In genomic region chr11:115609576-115609975, GRCm38 (mm10) we compare ENCODE assay signal across 26 mouse cellular contexts. TPM values are rescaled to one million over a fixed set of nuclear protein-coding genes. Genes with fewer than 3 reads are reported as not detected.
DNase-seq lines count a peak whose midpoint lies in the region; ATAC-seq and TF ChIP-seq lines count a peak whose summit lies in the region.
"Had no signal": no experiment of that assay in that cellular context is flagged by ENCODE, and none has a peak within 500 bp of the region (broad histone marks: within the 10 kb centered on the region; RNA-seq: fewer than 3 reads in every experiment).

No protein-coding gene starts in this region.

- H3K4me3 ChIP-seq in cerebellum, adult 2 months (replicated peaks; ENCODE audit: insufficient read depth, low read depth, low read length) = no peak overlapping the region
- no peak overlapping the region for H3K4me3 ChIP-seq in hindbrain, postnatal 0 days (ENCODE audit: low read length)
- H3K4me3 ChIP-seq in hindbrain, embryonic 12.5 days = no peak overlapping the region
- peak overlapping the region; percentile 10 for H3K4me3 ChIP-seq in megakaryocyte, embryonic 14.5 days (replicated peaks)
- peak overlapping the region; percentile 25; the same call in 1 of the 2 replicates for H3K4me3 ChIP-seq in G1E (ENCODE audit: low read depth, low read length)
- H3K4me3 ChIP-seq: embryonic facial prominence, embryonic 10.5 days; embryonic facial prominence, embryonic 13.5 days; erythroblast, embryonic 14.5 days; forebrain, embryonic 12.5 days; forebrain, embryonic 15.5 days; heart, embryonic 15.5 days; hindbrain, embryonic 15.5 days; intestine, embryonic 15.5 days had no signal

- no peak for TF ChIP-seq POLR2A in cerebellum, adult 2 months (IDR thresholded peaks at IDR 0.05; ENCODE audit: borderline replicate concordance, insufficient read depth, low read length)

- no peak for TF ChIP-seq CTCF in cerebellum, adult 2 months (IDR thresholded peaks at IDR 0.05; ENCODE audit: borderline replicate concordance, insufficient read depth, low read depth, low read length)
- TF ChIP-seq CTCF in hindbrain, postnatal 0 days (IDR thresholded peaks at IDR 0.05; ENCODE audit: low read depth) = no peak
- no peak for TF ChIP-seq CTCF in G1E (IDR thresholded peaks at IDR 0.05; ENCODE audit: low read depth, low read length)

- H3K4me2 ChIP-seq in hindbrain, postnatal 0 days (ENCODE audit: low read depth, low read length) = no peak overlapping the region
- no peak overlapping the region for H3K4me2 ChIP-seq in hindbrain, embryonic 12.5 days (replicated peaks)
- H3K4me2 ChIP-seq: embryonic facial prominence, embryonic 13.5 days; forebrain, embryonic 12.5 days; forebrain, embryonic 15.5 days; heart, embryonic 11.5 days; heart, embryonic 15.5 days; hindbrain, embryonic 15.5 days; intestine, embryonic 15.5 days had no signal

- 0 out of 2 replicates have a peak, but pooled peaks cover 4% of the 10 kb centered on the region for H3K4me1 ChIP-seq in cerebellum, adult 2 months (ENCODE audit: control insufficient read depth, insufficient read depth, low read length)
- peaks cover 13% of the 10 kb centered on the region for H3K4me1 ChIP-seq in hindbrain, postnatal 0 days (ENCODE audit: insufficient read depth, low read length)
- peaks cover 30% of the 10 kb centered on the region for H3K4me1 ChIP-seq in hindbrain, embryonic 12.5 days
- H3K4me1 ChIP-seq in megakaryocyte, embryonic 14.5 days = peaks cover 75% of the 10 kb centered on the region
- H3K4me1 ChIP-seq in G1E (ENCODE audit: insufficient read depth, low read depth, low read length) = peaks cover 85% of the 10 kb centered on the region

- no peak overlapping the region for H3K9ac ChIP-seq in hindbrain, postnatal 0 days (replicated peaks; ENCODE audit: low read length)
- no peak overlapping the region for H3K9ac ChIP-seq in hindbrain, embryonic 12.5 days
- H3K9ac ChIP-seq: embryonic facial prominence, embryonic 13.5 days; forebrain, embryonic 12.5 days; forebrain, embryonic 15.5 days; heart, embryonic 15.5 days; hindbrain, embryonic 15.5 days; intestine, embryonic 15.5 days had no signal

- peaks cover 34% of the 10 kb centered on the region for H3K36me3 ChIP-seq in hindbrain, postnatal 0 days (ENCODE audit: insufficient read depth, low read length)
- H3K36me3 ChIP-seq in hindbrain, embryonic 12.5 days = peaks cover 46% of the 10 kb centered on the region
- H3K36me3 ChIP-seq in megakaryocyte, embryonic 14.5 days (replicated peaks; ENCODE audit: low read length) = peaks cover 66% of the 10 kb centered on the region
- peaks cover 79% of the 10 kb centered on the region for H3K36me3 ChIP-seq in G1E (replicated peaks)

- WGBS in cerebellum, adult 2 months = 70% methylated on average over 3 of the region's 3 CpGs
- 73% methylated on average over 3 of the region's 3 CpGs for WGBS in hindbrain, postnatal 0 days
- 71% methylated on average over 3 of the region's 3 CpGs for WGBS in hindbrain, embryonic 12.5 days

- DNase-seq in cerebellum, adult 9-10 months = peak; percentile 34
- DNase-seq in cerebellum, adult 2 months = no peak
- no peak for DNase-seq in hindbrain, postnatal 0 days (ENCODE audit: low spot score)
- no peak for DNase-seq in G1E (ENCODE audit: low spot score)
- no peak for DNase-seq in layer of hippocampus, postnatal 14 days (ENCODE audit: low spot score in 2 of 2)
- DNase-seq: adrenal gland, postnatal 10 days; adrenal gland, postnatal 36 days; cerebellum, adult 18-20 months; cerebellum, postnatal 36 days; embryo, embryonic 11 days; gastrocnemius, postnatal 25 days; heart, postnatal 10 days; heart, postnatal 4 days had no signal

- no peaks in the 10 kb centered on the region for H3K27me3 ChIP-seq in cerebellum, adult 2 months (ENCODE audit: control insufficient read depth, insufficient read depth, low read length)
- H3K27me3 ChIP-seq in hindbrain, postnatal 0 days (ENCODE audit: insufficient read depth, low read length) = no peaks in the 10 kb centered on the region
- peaks cover 7% of the 10 kb centered on the region for H3K27me3 ChIP-seq in hindbrain, embryonic 12.5 days
- no peaks in the 10 kb centered on the region for H3K27me3 ChIP-seq in megakaryocyte, embryonic 14.5 days (replicated peaks)
- no peaks in the 10 kb centered on the region for H3K27me3 ChIP-seq in G1E (ENCODE audit: insufficient read depth, low read length)
- H3K27me3 ChIP-seq: embryonic facial prominence, embryonic 13.5 days; forebrain, embryonic 15.5 days; heart, embryonic 15.5 days; intestine, embryonic 15.5 days had no signal

- no peak for ATAC-seq in hindbrain, postnatal 0 days
- no peak for ATAC-seq in hindbrain, embryonic 12.5 days (ENCODE audit: low FRiP score)
- ATAC-seq in megakaryocyte, adult 5-6 weeks (ENCODE audit: poor library complexity, severe bottlenecking) = no peak
- ATAC-seq in G1E (ENCODE audit: extremely low read depth, insufficient number of reproducible peaks, low FRiP score, poor library complexity, severe bottlenecking) = no peak
- ATAC-seq: activated CD4-positive, CD25-positive, alpha-beta regulatory T cell, adult 4 months; forebrain, embryonic 15.5 days; intestine, embryonic 15.5 days had no signal

- H3K27ac ChIP-seq in cerebellum, adult 2 months (ENCODE audit: insufficient read depth, low read length) = no peak overlapping the region
- H3K27ac ChIP-seq in hindbrain, postnatal 0 days = peak overlapping the region; percentile 51; the same call in 1 of the 2 replicates
- H3K27ac ChIP-seq in hindbrain, embryonic 12.5 days = no peak overlapping the region
- H3K27ac ChIP-seq: embryonic facial prominence, embryonic 10.5 days; embryonic facial prominence, embryonic 13.5 days; forebrain, embryonic 12.5 days; forebrain, embryonic 15.5 days; heart, embryonic 15.5 days; hindbrain, embryonic 15.5 days; intestine, embryonic 15.5 days had no signal

- H3K9me3 ChIP-seq in hindbrain, postnatal 0 days (ENCODE audit: low read length) = no peaks in the 10 kb centered on the region
- H3K9me3 ChIP-seq in hindbrain, embryonic 12.5 days (replicated peaks) = no peaks in the 10 kb centered on the region
- no peaks in the 10 kb centered on the region for H3K9me3 ChIP-seq in megakaryocyte, embryonic 14.5 days
- H3K9me3 ChIP-seq in G1E (replicated peaks) = no peaks in the 10 kb centered on the region
- H3K9me3 ChIP-seq: embryonic facial prominence, embryonic 10.5 days; embryonic facial prominence, embryonic 13.5 days; forebrain, embryonic 12.5 days; forebrain, embryonic 15.5 days; heart, embryonic 15.5 days; hindbrain, embryonic 15.5 days; intestine, embryonic 15.5 days had no signal

RNA-seq across cellular contexts. Expression of gene Mif4gd, which starts 3.2 kb away (rescaled TPM):
- polyA plus RNA-seq in cerebellum, adult 2 months (2012; rRNA removed) = 86.9 and 97.3 TPM in 2 replicates
- total RNA-seq in hindbrain, postnatal 0 days (2014; rRNA removed) = 13.2 and 16.7 TPM in 2 replicates
- polyA plus RNA-seq in hindbrain, postnatal 0 days (2015; fragmentation: Nextera tagmentation; extraction: Ambion mirVana) = 19.2 and 22.7 TPM in 2 replicates
- polyA plus RNA-seq in hindbrain, embryonic 12.5 days (2016; fragmentation: Nextera tagmentation; extraction: Ambion mirVana) = 12.0 and 12.4 TPM in 2 replicates
- 9.6 and 15.5 TPM in 2 replicates for polyA plus RNA-seq in megakaryocyte, embryonic 14.5 days (2012; ENCODE audit: insufficient read depth, low replicate concordance)
- total RNA-seq in megakaryocyte, adult 5-6 weeks (2015) = 23.6 and 28.0 TPM in 2 replicates
- total RNA-seq in megakaryocyte, adult 5-6 weeks (2017) = 20.2 and 24.4 TPM in 2 replicates
- total RNA-seq in G1E (2014; fragmentation: Nextera tagmentation) (43.6 and 59.8 TPM in 2 replicates), G1E (2017) (49.9 and 59.4 TPM in 2 replicates)
- polyA plus RNA-seq in G1E (2012) = 24.3 and 32.4 TPM in 2 replicates
- 10 to 100 TPM; 22.5 to 23.5 TPM for total RNA-seq in layer of hippocampus, postnatal 14 days (2021)

RNA-seq across cellular contexts. Expression of gene Gga3, which starts 5.7 kb away (rescaled TPM):
- 64.2 and 68.0 TPM in 2 replicates for polyA plus RNA-seq in cerebellum, adult 2 months (2012; rRNA removed)
- 35.3 and 38.2 TPM in 2 replicates for total RNA-seq in hindbrain, postnatal 0 days (2014; rRNA removed)
- polyA plus RNA-seq in hindbrain, postnatal 0 days (2015; fragmentation: Nextera tagmentation; extraction: Ambion mirVana) = 16.1 and 16.9 TPM in 2 replicates
- polyA plus RNA-seq in hindbrain, embryonic 12.5 days (2016; fragmentation: Nextera tagmentation; extraction: Ambion mirVana) = 30.3 and 33.7 TPM in 2 replicates
- 44.0 and 58.2 TPM in 2 replicates for polyA plus RNA-seq in megakaryocyte, embryonic 14.5 days (2012; ENCODE audit: insufficient read depth, low replicate concordance)
- 30.8 and 34.0 TPM in 2 replicates for total RNA-seq in megakaryocyte, adult 5-6 weeks (2015)
- total RNA-seq in megakaryocyte, adult 5-6 weeks (2017) = 24.0 and 34.2 TPM in 2 replicates
- total RNA-seq in G1E (2014; fragmentation: Nextera tagmentation) = 58.5 and 95.5 TPM in 2 replicates
- 13.7 and 22.7 TPM in 2 replicates for total RNA-seq in G1E (2017)
- polyA plus RNA-seq in G1E (2012) = 102 and 144 TPM in 2 replicates
- 10 to 100 TPM; 57.0 to 69.8 TPM for total RNA-seq in layer of hippocampus, postnatal 14 days (2021)

RNA-seq across cellular contexts. Expression of gene Mrps7, which starts 5.9 kb away (rescaled TPM):
- 55.9 and 57.5 TPM in 2 replicates for polyA plus RNA-seq in cerebellum, adult 2 months (2012; rRNA removed)
- total RNA-seq in hindbrain, postnatal 0 days (2014; rRNA removed) = 33.6 and 45.9 TPM in 2 replicates
- polyA plus RNA-seq in hindbrain, postnatal 0 days (2015; fragmentation: Nextera tagmentation; extraction: Ambion mirVana) = 78.8 and 86.7 TPM in 2 replicates
- 86.0 and 86.6 TPM in 2 replicates for polyA plus RNA-seq in hindbrain, embryonic 12.5 days (2016; fragmentation: Nextera tagmentation; extraction: Ambion mirVana)
- 13.8 and 37.9 TPM in 2 replicates for polyA plus RNA-seq in megakaryocyte, embryonic 14.5 days (2012; ENCODE audit: insufficient read depth, low replicate concordance)
- 29.0 and 30.2 TPM in 2 replicates for total RNA-seq in megakaryocyte, adult 5-6 weeks (2015)
- 11.7 and 29.8 TPM in 2 replicates for total RNA-seq in megakaryocyte, adult 5-6 weeks (2017)
- total RNA-seq in G1E (2014; fragmentation: Nextera tagmentation) (34.3 and 41.0 TPM in 2 replicates), G1E (2017) (52.8 and 53.5 TPM in 2 replicates)
- polyA plus RNA-seq in G1E (2012) = 61.1 and 68.7 TPM in 2 replicates
- 10 to 100 TPM; 53.1 to 56.4 TPM for total RNA-seq in layer of hippocampus, postnatal 14 days (2021)

RNA-seq across cellular contexts. Expression of gene Slc25a19, which starts 18.5 kb away (rescaled TPM):
- 115 and 123 TPM in 2 replicates for polyA plus RNA-seq in cerebellum, adult 2 months (2012; rRNA removed)
- total RNA-seq in hindbrain, postnatal 0 days (2014; rRNA removed) = 29.0 and 29.5 TPM in 2 replicates
- polyA plus RNA-seq in hindbrain, postnatal 0 days (2015; fragmentation: Nextera tagmentation; extraction: Ambion mirVana) = 41.2 and 41.8 TPM in 2 replicates
- polyA plus RNA-seq in hindbrain, embryonic 12.5 days (2016; fragmentation: Nextera tagmentation; extraction: Ambion mirVana) = 24.7 and 26.5 TPM in 2 replicates
- polyA plus RNA-seq in megakaryocyte, embryonic 14.5 days (2012; ENCODE audit: insufficient read depth, low replicate concordance) = 10.5 and 20.5 TPM in 2 replicates
- 5.7 and 8.0 TPM in 2 replicates for total RNA-seq in megakaryocyte, adult 5-6 weeks (2015)
- 13.7 and 25.5 TPM in 2 replicates for total RNA-seq in megakaryocyte, adult 5-6 weeks (2017)
- total RNA-seq in G1E (2014; fragmentation: Nextera tagmentation) (19.9 and 37.8 TPM in 2 replicates), G1E (2017) (21.5 and 22.3 TPM in 2 replicates)
- 24.2 and 26.0 TPM in 2 replicates for polyA plus RNA-seq in G1E (2012)
- 10 to 100 TPM; 54.0 to 57.1 TPM for total RNA-seq in layer of hippocampus, postnatal 14 days (2021)

RNA-seq across cellular contexts. Expression of gene Nup85, which starts 45.3 kb away (rescaled TPM):
- polyA plus RNA-seq in cerebellum, adult 2 months (2012; rRNA removed) = 93.2 and 104 TPM in 2 replicates
- 50.2 and 61.9 TPM in 2 replicates for total RNA-seq in hindbrain, postnatal 0 days (2014; rRNA removed)
- polyA plus RNA-seq in hindbrain, postnatal 0 days (2015; fragmentation: Nextera tagmentation; extraction: Ambion mirVana) = 80.7 and 81.8 TPM in 2 replicates
- polyA plus RNA-seq in hindbrain, embryonic 12.5 days (2016; fragmentation: Nextera tagmentation; extraction: Ambion mirVana) = 139 and 144 TPM in 2 replicates
- 6.6 and 12.0 TPM in 2 replicates for polyA plus RNA-seq in megakaryocyte, embryonic 14.5 days (2012; ENCODE audit: insufficient read depth, low replicate concordance)
- total RNA-seq in megakaryocyte, adult 5-6 weeks (2015) = 52.2 and 59.7 TPM in 2 replicates
- 59.5 and 59.9 TPM in 2 replicates for total RNA-seq in megakaryocyte, adult 5-6 weeks (2017)
- total RNA-seq in G1E (2014; fragmentation: Nextera tagmentation) (78.5 and 87.7 TPM in 2 replicates), G1E (2017) (166 and 172 TPM in 2 replicates)
- 28.2 and 57.5 TPM in 2 replicates for polyA plus RNA-seq in G1E (2012)
- 10 to 100 TPM; 43.4 to 47.1 TPM for total RNA-seq in layer of hippocampus, postnatal 14 days (2021)

Comparison
In these comparisons a context has a peak if more than half of its experiments do, and no peak if none do; other contexts are left out.
1. H3K4me3 ChIP-seq: peak in megakaryocyte, embryonic 14.5 days (single experiment) and G1E (single experiment); none in cerebellum, adult 2 months (single experiment), hindbrain, postnatal 0 days (single experiment) and hindbrain, embryonic 12.5 days (single experiment).